Mouse (Mus musculus) lung, adult 2 months (tissue): ENCODE data around the gene A830018L16Rik. TPM values are rescaled to one million over a fixed set of nuclear protein-coding genes. Genes with fewer than 3 reads are reported as not detected.

ENCODE experiments used
- DNase-seq: peaks from one replicate; pipeline ENCODE4 v3.0.0; 2022
- H3K4me1 ChIP-seq: fragments of 200-500 bp; 2 replicates; pipeline ENCODE4 v1.6.1; 2011; ENCODE audit warnings: low read length; ENCODE audit not compliant: control insufficient read depth, insufficient read depth
- H3K4me3 ChIP-seq: fragments of 200-500 bp; replicated peaks from 2 replicates; pipeline ENCODE3; 2011; ENCODE audit warnings: low read depth, mild to moderate bottlenecking, control low read depth, low read length; ENCODE audit errors: extremely low read depth
- CTCF ChIP-seq: fragments of 200-500 bp; IDR thresholded peaks from 2 replicates; pipeline ENCODE4 v1.5.1; 2011; ENCODE audit warnings: mild to moderate bottlenecking, low read length, control low read depth; ENCODE audit not compliant: insufficient read depth
- POLR2A ChIP-seq: fragments of 200-500 bp; IDR thresholded peaks from 2 replicates; pipeline ENCODE4 v1.6.1; 2011; ENCODE audit warnings: low read depth, mild to moderate bottlenecking, control low read depth, low read length, borderline replicate concordance; ENCODE audit errors: extremely low read depth
- WGBS: fragments of 180-500 bp; shearing (Covaris S2); methylation state at CpG from one replicate; pipeline ENCODE4 v1.1.7; 2018; 5-methylcytosine and 5-hydroxymethylcytosine counted together
- polyA plus RNA-seq: library from polyadenylated mRNA; depleted of rRNA; stranded (reverse); fragments of >200 nt; gene quantifications from 2 replicates; pipeline ENCODE4 v1.2.3, GENCODE M21; 2012

A830018L16Rik gene
- polyA plus RNA-seq, 1 experiment: 2.9 TPM

DNA sequence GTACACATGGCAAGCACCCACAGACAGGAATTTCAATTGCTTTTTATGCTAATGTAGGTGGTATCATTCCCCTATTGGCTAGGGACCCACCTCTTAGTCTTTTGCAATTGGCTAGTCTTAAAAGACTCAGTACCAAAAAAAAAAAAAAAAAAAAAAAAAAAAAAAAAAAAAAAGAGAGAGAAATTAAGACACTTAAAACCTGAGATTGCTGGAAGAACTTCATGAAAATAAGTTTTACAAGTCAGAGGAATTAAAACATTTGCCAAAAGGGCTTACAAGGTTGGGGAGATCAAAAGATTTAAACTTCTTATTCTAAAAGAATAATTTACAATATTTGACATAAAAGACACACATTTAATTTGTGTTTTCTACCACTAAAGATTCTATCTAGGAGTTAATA is 336.2 kb downstream of the A830018L16Rik start:
- no peak overlapping the region for H3K4me3 ChIP-seq
- DNase-seq: no peak
- H3K4me1 ChIP-seq: no peaks in the 10 kb centered on the region
- TF ChIP-seq CTCF (no peak), POLR2A (no peak)

DNA sequence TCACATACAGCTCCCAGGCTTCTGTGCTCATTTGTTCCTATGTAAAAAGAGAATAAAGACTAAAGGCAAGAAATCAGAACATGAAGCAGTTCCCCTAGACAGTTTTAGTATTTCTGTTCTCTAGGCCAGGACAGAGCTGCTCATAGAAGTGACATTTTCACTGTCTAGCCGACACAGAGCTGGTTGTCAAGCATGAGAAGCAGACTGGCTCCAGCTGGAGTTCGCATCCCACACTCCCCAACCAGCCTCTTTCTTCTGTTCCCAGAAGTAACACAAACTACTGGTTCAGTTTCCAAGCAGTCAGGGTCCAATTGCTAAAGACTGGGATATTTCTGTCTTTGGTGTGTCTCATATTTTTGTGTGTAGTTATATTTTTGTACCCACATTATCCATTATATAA is 336.7 kb downstream of the A830018L16Rik start:
- no peak for DNase-seq
- 49% methylated on average over 2 of the region's 2 CpGs for WGBS
- TF ChIP-seq CTCF (no peak), POLR2A (no peak)

DNA sequence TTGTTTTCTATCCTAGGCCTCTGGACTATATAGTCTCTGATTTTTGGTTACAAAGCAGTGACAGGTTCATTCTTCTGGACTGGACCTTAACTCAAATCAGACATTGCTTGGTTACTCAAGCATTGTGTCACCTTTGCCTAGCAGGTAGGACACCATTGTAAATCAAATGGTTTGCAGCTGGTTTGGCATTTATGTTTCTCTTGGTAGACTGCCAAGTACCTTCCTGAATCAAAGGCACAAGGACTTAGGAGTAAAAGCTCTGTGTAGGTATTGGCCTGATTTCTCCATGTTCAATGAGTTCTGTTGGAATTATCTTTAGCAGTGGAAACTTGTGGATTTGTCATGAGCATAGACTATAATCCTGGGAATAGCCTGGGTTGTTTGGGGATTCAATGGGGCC is 338.1 kb downstream of the A830018L16Rik start:
- H3K4me3 ChIP-seq: no peak overlapping the region
- no peak for DNase-seq
- no peaks in the 10 kb centered on the region for H3K4me1 ChIP-seq
- TF ChIP-seq CTCF (no peak), POLR2A (no peak)

More for the DNA sequence above, 336.7 kb downstream of the A830018L16Rik start:
- Histone ChIP-seq H3K4me1 (no peaks in the 10 kb centered on the region), H3K4me3 (no peak overlapping the region)

DNA sequence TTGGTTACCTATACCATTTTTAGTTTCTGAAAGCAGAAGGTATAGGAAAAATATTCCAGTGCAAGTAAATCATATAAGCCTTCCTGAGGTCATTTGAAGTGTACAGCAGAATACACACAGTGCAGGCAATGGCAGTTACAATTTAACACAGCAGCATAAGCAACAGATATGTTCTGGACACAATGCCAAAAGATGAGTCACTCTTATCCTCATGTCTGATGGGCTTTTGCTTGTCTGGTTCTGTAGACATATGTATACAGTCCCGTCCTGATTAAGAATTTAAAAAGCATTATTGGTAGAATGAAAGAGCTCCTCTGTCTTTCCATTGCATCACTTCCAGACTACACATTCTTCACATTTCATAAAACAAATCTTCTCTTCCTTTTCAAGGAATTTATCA is 374.4 kb downstream of the A830018L16Rik start:
- no peak for TF ChIP-seq CTCF
- TF ChIP-seq POLR2A: no peak
- Histone ChIP-seq H3K4me1 (no peaks in the 10 kb centered on the region), H3K4me3 (no peak overlapping the region)
- WGBS: 20% methylated on average over 1 of the region's 1 CpGs
- no peak for DNase-seq

GRCm38 (mm10) chr1:11792820-11793219 is 378.9 kb downstream of the A830018L16Rik start:
- Histone ChIP-seq H3K4me3 (no peak overlapping the region), H3K4me1 (no peaks in the 10 kb centered on the region)
- WGBS: 68% methylated on average over 2 of the region's 2 CpGs
- DNase-seq: no peak
- TF ChIP-seq CTCF (no peak), POLR2A (no peak)

DNA sequence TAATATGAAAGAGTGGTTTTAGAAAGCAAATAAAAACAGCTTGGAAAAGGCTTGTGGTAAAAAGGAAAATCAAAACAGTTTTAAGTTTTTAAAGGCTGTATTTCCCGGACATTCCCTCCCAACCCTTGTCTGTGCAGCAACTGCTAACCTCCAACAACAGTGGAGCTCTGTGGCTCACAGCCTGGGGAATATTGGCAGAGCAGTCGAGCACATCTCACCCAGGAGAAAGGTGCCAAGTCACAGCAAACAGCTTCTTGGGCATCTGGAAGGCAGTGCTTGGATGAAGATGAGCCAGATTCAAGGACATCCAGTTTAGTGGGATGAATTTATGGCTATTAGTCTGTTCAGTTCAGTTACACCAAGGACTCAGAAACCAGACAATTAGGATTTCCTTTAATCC is 381.8 kb downstream of the A830018L16Rik start:
- TF ChIP-seq CTCF: no peak
- TF ChIP-seq POLR2A: no peak

GRCm38 (mm10) chr1:11872847-11873246 is 458.9 kb downstream of the A830018L16Rik start:
- H3K4me1 ChIP-seq: no peaks in the 10 kb centered on the region
- no peak for DNase-seq
- H3K4me3 ChIP-seq: no peak overlapping the region
- TF ChIP-seq CTCF (no peak), POLR2A (no peak)
- WGBS: 79% methylated on average over 4 of the region's 4 CpGs

More for the DNA sequence above, 381.8 kb downstream of the A830018L16Rik start:
- 45% methylated on average over 2 of the region's 2 CpGs for WGBS
- H3K4me1 ChIP-seq: no peaks in the 10 kb centered on the region
- H3K4me3 ChIP-seq: no peak overlapping the region
- DNase-seq: no peak

- no peak for TF ChIP-seq CTCF
- DNase-seq: no peak
- H3K4me3 ChIP-seq: no peak overlapping the region
- H3K4me1 ChIP-seq: no peaks in the 10 kb centered on the region
- WGBS: 66% methylated on average over 1 of the region's 1 CpGs
Observed at GRCm38 (mm10) chr1:11873573-11873972, 459.7 kb downstream of the A830018L16Rik start.

DNA sequence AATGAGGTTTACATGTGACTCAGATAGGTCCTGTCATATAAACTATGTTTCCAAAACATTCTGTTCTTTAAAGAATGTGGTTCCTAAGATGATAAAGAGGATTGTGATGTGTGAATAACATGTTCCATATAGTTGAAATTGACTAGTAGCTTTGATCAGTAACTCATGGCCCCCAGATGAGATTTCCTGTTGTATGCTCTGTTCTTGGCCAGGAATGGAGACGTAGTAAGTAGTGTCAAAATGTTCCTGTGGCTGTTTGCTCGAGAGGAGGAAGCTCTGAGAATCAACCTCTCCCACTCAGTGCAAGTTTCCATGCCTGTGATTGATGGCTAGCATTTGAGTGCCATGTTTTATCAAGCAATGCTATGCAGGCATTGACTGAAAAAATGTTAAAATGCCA is 467.8 kb downstream of the A830018L16Rik start:
- Histone ChIP-seq H3K4me3 (no peak overlapping the region), H3K4me1 (no peaks in the 10 kb centered on the region)
- TF ChIP-seq POLR2A (no peak), CTCF (no peak)
- no peak for DNase-seq
- 11% methylated on average over 2 of the region's 2 CpGs for WGBS

GRCm38 (mm10) chr1:11895715-11896114 is 481.8 kb downstream of the A830018L16Rik start:
- WGBS: 60% methylated on average over 3 of the region's 3 CpGs
- TF ChIP-seq CTCF (no peak), POLR2A (no peak)
- DNase-seq: no peak
- Histone ChIP-seq H3K4me3 (no peak overlapping the region), H3K4me1 (no peaks in the 10 kb centered on the region)

DNA sequence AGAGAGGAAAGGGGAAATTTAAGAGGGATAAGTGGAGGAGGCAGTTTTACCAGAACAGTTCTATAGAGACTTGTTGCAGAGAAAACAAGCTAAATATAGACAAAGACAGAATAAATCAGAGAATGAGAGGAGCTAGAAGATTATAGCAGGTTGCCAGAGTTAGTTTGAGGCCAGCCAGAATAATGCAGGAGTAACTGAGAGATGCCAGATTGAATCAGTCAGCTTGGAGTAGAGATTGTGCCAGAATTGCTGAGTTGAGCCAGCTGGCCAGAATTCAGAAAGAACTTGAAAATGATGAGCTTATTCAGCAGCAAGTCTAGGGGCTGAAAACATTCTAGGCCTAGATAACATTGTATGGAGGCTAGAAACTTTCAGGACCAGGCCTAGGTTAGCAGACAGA is 502.0 kb downstream of the A830018L16Rik start:
- Histone ChIP-seq H3K4me1 (no peaks in the 10 kb centered on the region), H3K4me3 (no peak overlapping the region)
- no peak for DNase-seq
- TF ChIP-seq CTCF (no peak), POLR2A (no peak)
